Mouse (Mus musculus) left cerebral cortex, postnatal 14 days (tissue): Measurements from ENCODE around the gene Smarcc1. TPM values are rescaled to one million over a fixed set of nuclear protein-coding genes. Genes with fewer than 3 reads are reported as not detected.
"Not testable (repeated sequence)": the region's sequence is repeated elsewhere in the genome, so short reads cannot be mapped to it uniquely, and the experiment has no call there.

Experiments
- DNase-seq, 2 experiments: peaks; one replicate each; pipeline ENCODE4 v3.0.0; 2021 to 2022; ENCODE audit warnings: low spot score in 2 of 2, mixed read lengths in 1 of 2
- intact Hi-C: fragments of 180-260 bp; cut with DNase I; formaldehyde crosslinking; loops from one replicate; pipeline ENCODE4 v1.15.1; 2025
- long read RNA-seq, 2 experiments: library from polyadenylated mRNA; stranded (forward); transcript quantifications; one replicate each; pipeline ENCODE4 v2.0.0; 2021
- total RNA-seq, 2 experiments: library from RNA; stranded (reverse); gene quantifications; 2 replicates each; pipeline ENCODE4 v1.2.3; 2021

The Smarcc1 gene
- 10 to 100 TPM; 67.8 to 68.7 TPM for total RNA-seq
- long read RNA-seq, experiment 1, full-length matches to known transcripts: 16 of 39 reads
- long read RNA-seq, experiment 1, partial matches to known transcripts: 16 of 39 reads
- long read RNA-seq, experiment 1, other reads (novel, unspliced or antisense): 7 of 39 reads
- long read RNA-seq, experiment 2, full-length matches to known transcripts: 20 of 38 reads
- long read RNA-seq, experiment 2, partial matches to known transcripts: 15 of 38 reads
- long read RNA-seq, experiment 2, other reads (novel, unspliced or antisense): 3 of 38 reads

DNA sequence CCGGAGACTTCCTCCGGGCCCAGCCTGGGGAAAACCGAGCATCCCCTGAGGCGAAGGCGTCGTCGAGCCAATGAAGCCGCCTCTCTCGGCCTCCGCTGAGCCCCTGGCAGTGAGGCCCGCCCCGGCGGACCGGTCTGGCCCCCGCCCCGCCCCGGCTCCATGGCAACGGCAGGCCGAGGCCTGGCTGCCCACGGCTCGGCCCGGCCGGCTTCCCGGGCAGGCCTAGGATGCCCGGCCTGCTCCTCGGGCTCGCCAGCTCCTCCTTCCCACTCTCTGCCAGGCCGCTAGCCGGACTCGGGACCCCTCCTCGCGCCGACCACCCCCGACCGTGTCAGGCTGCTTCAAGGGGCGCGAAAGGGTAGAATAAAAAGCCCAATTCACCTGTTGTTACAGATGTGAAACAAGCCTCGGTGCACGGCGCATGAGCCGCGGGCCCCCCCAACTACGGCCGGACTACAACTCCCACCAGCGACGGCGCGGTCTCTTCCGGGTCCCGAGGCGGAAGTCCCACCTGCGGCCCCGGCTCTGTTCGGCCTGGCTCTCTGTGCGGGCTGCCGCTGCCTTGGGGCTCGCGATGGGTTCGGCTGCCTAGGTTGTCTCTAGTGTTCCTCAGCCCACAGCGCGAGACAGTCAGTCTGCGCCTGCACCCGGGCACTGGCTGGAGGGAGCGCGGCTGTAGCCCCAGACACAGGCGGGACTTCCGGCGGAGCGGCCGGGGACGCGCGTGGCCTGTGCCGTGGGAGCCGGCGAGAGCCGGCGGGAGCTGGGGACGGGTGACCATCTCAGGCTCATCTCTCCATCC is at the start of gene Smarcc1:
Gene Smarcc1, plus strand, starts transcription at position 732 of the 802 bp plus-strand sequence.
- intact Hi-C loops: no loop called here
- peak; percentile 86 to 92 for DNase-seq

GRCm38 (mm10) chr9:110068745-110069144 is 48.8 kb upstream of the Smarcc1 start:
- DNase-seq: no peak
- intact Hi-C loops: no loop called here

- intact Hi-C loops: loop anchor here (2.0 to 5.0 kb wide), 2 partner anchors 83 to 178 kb away; no protein-coding TSS in a partner anchor
- DNase-seq: no peak
These were observed 47.1 kb upstream of the Smarcc1 start for GRCm38 (mm10) chr9:110070358-110070757.

- DNase-seq: no peak
- intact Hi-C loops: loop anchor here (2.0 to 5.0 kb wide), 2 partner anchors 84 to 178 kb away; no protein-coding TSS in a partner anchor
These were observed 46.5 kb upstream of the Smarcc1 start for GRCm38 (mm10) chr9:110071011-110071410.

- peak; percentile 88 to 89 for DNase-seq
- intact Hi-C loops: loop anchor here (2.0 to 5.0 kb wide), 2 partner anchors 85 to 179 kb away; no protein-coding TSS in a partner anchor
These were observed 45.7 kb upstream of the Smarcc1 start for GRCm38 (mm10) chr9:110071843-110072242.

GRCm38 (mm10) chr9:110076468-110076867 is 41.0 kb upstream of the Smarcc1 start:
- intact Hi-C loops, DNase-seq: not testable (repeated sequence)

- intact Hi-C loops: no loop called here
- no peak for DNase-seq
These were observed 36.4 kb upstream of the Smarcc1 start for GRCm38 (mm10) chr9:110081066-110081465.

GRCm38 (mm10) chr9:110084201-110084964 is 33.1 kb upstream of the Smarcc1 start:
- intact Hi-C loops: no loop called here
- DNase-seq: peak in 1 of 2 experiments; percentile 51

DNA sequence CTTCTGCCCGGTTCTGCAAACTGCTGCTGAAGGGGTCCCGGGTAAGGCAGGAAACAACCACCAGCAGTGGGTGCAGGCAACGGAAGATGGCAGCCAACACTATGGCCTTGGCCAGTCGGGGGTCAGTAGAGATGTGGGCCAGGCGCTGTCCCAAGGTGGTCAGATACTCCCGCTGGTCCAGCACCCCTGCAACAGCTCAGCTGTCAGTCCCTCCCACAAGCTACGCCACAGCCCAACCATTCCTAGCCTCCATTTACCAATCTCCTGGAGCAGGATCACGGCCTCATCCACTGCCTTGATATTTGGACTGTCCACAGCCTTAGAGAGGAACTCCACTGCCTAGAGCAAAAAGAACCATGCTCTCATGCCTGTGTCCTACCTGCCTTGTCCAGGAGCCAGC is 31.8 kb upstream of the Smarcc1 start:
- no peak for DNase-seq
- intact Hi-C loops: no loop called here

DNA sequence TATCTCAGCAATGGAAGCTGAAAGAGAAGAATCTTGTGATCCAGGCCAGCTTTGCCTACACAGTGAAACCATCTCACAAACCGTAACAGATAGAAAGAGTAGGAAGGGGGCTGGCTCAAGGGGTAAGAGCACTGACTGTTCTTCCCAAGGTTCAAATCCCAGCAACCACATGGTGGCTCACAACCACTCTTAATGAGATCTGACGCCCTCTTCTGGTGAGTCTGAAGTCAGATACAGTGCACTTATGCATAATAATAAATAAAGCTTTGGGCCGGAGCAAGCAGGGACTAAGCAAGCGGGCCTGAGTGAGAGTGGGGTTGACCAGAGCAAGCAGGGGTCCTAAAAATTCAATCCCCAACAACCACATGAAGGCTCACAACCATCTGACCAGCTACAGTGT is 24.2 kb upstream of the Smarcc1 start:
- DNase-seq: no peak
- intact Hi-C loops: loop anchor here (5.0 kb wide), 1 partner anchor 201 kb away; no protein-coding TSS in a partner anchor

DNA sequence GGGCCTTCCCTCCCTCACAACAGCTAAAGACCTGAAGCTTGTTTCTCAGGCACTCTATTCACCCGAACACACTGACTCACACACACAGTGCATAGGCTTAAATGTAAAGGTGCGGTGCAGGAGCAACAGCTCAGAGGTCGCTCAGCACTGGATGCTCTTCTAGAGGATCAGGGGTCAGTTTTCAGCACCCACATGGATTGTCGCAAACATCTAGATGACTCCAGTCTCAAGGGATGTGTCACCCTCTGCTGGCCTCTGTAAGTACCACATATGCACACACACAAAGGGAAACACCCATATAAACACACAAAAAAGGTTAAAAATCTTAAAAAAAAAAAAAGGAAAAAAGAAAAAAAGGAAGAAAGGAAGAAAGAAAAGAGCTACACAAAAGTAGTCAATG is 22.7 kb upstream of the Smarcc1 start:
- no peak for DNase-seq
- intact Hi-C loops: loop anchor here (5.0 kb wide), 1 partner anchor 202 kb away; no protein-coding TSS in a partner anchor

- intact Hi-C loops: no loop called here
- no peak for DNase-seq
These were observed 19.7 kb upstream of the Smarcc1 start for GRCm38 (mm10) chr9:110097791-110098190.

GRCm38 (mm10) chr9:110100627-110101600 is 16.6 kb upstream of the Smarcc1 start:
- peak; percentile 93 to 96 for DNase-seq
- intact Hi-C loops: no loop called here

DNA sequence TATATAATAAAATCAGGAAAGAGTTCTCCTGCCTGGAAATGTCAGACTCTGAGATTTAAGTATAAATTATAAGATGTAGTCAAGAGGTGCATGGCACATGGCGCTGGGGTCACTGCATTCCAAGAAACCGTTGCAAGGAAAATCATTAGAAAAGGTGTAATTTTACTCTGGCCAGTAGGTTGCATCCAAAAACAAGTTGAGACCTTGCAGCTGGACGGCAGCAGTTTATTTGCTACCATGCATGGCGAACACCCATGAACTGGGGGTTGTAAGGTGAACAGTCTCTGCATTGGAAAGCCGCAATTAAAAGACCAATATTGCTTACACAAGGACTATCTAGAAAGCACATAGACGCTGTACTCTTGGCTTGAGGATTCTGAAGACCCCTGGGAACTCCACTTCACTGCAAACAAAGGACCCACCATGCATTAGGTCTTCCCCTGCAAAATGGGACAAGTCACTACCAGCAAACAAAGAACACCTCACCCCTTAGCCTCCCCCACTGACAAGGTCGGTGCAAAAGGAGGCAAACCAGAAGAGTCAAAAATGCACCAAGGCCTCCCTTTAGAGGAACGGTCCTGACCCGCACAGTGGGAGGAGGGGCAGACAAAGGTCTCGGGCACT is 1.0 kb upstream of the Smarcc1 start:
- intact Hi-C loops: no loop called here
- no peak for DNase-seq

DNA sequence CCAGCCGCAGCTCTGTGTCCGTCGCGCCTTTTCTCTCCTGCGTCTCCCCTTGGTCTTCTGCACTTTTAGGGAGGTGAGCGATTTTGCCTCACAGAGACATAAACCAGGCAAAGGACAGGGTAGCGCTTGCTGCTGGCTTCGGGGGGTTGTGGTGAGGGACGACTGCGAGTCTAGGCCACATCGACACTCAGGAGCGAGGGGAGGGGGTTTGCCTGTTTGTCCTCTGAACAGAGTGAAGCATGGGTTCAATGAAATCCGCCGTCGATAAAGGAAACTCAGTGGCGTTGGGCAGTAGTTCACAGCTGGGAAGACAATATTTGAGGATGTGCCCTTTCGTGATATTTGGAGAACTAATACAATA is 251 bp downstream of the Smarcc1 start, which contains the start of gene Dhx30:
Gene Dhx30, minus strand, starts transcription at position 52 of the 361 bp plus-strand sequence.
- intact Hi-C loops: no loop called here
- no peak for DNase-seq

GRCm38 (mm10) chr9:110118249-110118648 is 741 bp downstream of the Smarcc1 start:
- no peak for DNase-seq
- intact Hi-C loops: no loop called here

DNA sequence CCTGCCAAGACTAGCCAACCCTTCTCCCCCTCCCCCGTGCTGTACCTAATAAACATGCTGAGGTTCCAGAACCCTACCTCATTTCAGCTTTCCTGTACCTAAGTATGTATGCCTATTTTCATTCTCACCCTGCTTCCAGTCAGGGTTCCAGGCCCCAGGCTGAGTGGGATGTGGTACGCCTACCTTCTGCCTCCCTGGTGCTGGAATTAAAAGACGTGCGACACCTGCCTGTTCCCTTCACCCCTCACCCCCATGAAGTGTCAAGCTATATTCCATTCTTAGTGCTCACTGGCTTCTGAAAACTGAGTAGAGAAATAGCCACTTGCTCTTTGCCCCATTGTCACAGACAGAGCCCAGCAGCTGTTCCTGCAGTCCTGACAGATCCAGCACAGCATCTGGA is 3.9 kb downstream of the Smarcc1 start:
- intact Hi-C loops: no loop called here
- DNase-seq: peak in 1 of 2 experiments; percentile 19

DNA sequence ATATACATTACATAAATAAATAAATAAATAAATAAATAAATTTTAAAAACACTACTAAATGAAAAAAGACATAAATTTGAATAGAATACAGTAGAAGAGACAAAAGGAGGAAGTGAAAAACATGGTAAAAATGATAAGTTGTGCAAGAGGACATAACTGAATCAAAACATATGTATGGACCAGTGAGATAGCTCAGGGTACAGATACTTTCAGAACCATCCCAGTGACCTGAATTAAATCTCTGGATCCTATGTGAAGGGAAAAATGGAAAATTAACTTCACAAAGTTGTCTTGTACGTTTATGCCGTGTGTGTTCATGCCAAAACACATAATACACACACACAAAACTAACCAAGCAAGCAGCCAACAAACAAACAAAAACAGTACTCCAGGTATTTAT is 5.8 kb downstream of the Smarcc1 start:
- intact Hi-C loops: no loop called here
- no peak for DNase-seq
